Mouse (Mus musculus): ENCODE measurements around the gene Nkx2-1. TPM values are rescaled to one million over a fixed set of nuclear protein-coding genes. Genes with fewer than 3 reads are reported as not detected.

Gene Nkx2-1
- polyA plus RNA-seq (2014; fragmentation: Nextera tagmentation; extraction: Ambion mirVana), result 0.11 and 0.29 TPM in 2 replicates

GRCm38 (mm10) chr12:56536884-56537265 lies at the start of gene Nkx2-1:
TSS of gene Nkx2-1 (minus strand) at chr12:56536908.
- no peak within 1 kb of the TSS for H3K4me3 ChIP-seq (ENCODE audit: low read depth, low read length)
- peaks cover 2% of the 10 kb centered on the region; the same call in 1 of the 2 replicates for H3K4me1 ChIP-seq (replicated peaks; ENCODE audit: control insufficient read depth, insufficient read depth, low read length)
- no peaks in the 10 kb centered on the region for H3K9me3 ChIP-seq (ENCODE audit: control insufficient read depth, low read length)
- no peak within 1 kb of the TSS for H3K9ac ChIP-seq (ENCODE audit: low read depth, low read length)
- DNase-seq (ENCODE audit: low spot score) (peak; percentile 51), ATAC-seq (ENCODE audit: low FRiP score) (no peak)
- H3K27ac ChIP-seq (ENCODE audit: low read depth, low read length), result no peak within 1 kb of the TSS
- no peak within 1 kb of the TSS for H3K4me2 ChIP-seq (replicated peaks; ENCODE audit: low read depth, low read length)
- H3K27me3 ChIP-seq (ENCODE audit: control insufficient read depth, insufficient read depth, low read length), result peaks cover 96% of the 10 kb centered on the region
- WGBS, result under 1% methylated on average over 11 of the region's 11 CpGs
- no peaks in the 10 kb centered on the region for H3K36me3 ChIP-seq (ENCODE audit: control insufficient read depth, insufficient read depth, low read length)

- ATAC-seq (ENCODE audit: low FRiP score) (peak; percentile 38; the same call in 1 of the 2 replicates), DNase-seq (ENCODE audit: low spot score) (peak; percentile 81)
- Histone ChIP-seq H3K4me3 (ENCODE audit: low read depth, low read length) (no peak overlapping the region), H3K36me3 (ENCODE audit: control insufficient read depth, insufficient read depth, low read length) (no peaks in the 10 kb centered on the region), H3K27ac (ENCODE audit: low read depth, low read length) (no peak overlapping the region), H3K27me3 (ENCODE audit: control insufficient read depth, insufficient read depth, low read length) (peaks cover 63% of the 10 kb centered on the region), H3K9ac (ENCODE audit: low read depth, low read length) (no peak overlapping the region), H3K4me1 (replicated peaks; ENCODE audit: control insufficient read depth, insufficient read depth, low read length) (no peaks in the 10 kb centered on the region), H3K9me3 (ENCODE audit: control insufficient read depth, low read length) (no peaks in the 10 kb centered on the region), H3K4me2 (replicated peaks; ENCODE audit: low read depth, low read length) (no peak overlapping the region)
- WGBS, result under 1% methylated on average over 14 of the region's 14 CpGs
These were observed 4.4 kb upstream of the Nkx2-1 start for GRCm38 (mm10) chr12:56541068-56541467.

- Histone ChIP-seq H3K27ac (ENCODE audit: low read depth, low read length) (no peak overlapping the region), H3K9ac (ENCODE audit: low read depth, low read length) (no peak overlapping the region), H3K9me3 (ENCODE audit: control insufficient read depth, low read length) (no peaks in the 10 kb centered on the region), H3K36me3 (ENCODE audit: control insufficient read depth, insufficient read depth, low read length) (no peaks in the 10 kb centered on the region), H3K27me3 (ENCODE audit: control insufficient read depth, insufficient read depth, low read length) (peaks cover 67% of the 10 kb centered on the region), H3K4me1 (replicated peaks; ENCODE audit: control insufficient read depth, insufficient read depth, low read length) (0 out of 2 replicates have a peak, but pooled peaks cover 2% of the 10 kb centered on the region), H3K4me2 (replicated peaks; ENCODE audit: low read depth, low read length) (no peak overlapping the region), H3K4me3 (ENCODE audit: low read depth, low read length) (no peak overlapping the region)
- 2% methylated on average over 10 of the region's 10 CpGs for WGBS
- DNase-seq (ENCODE audit: low spot score) (peak; percentile 16), ATAC-seq (ENCODE audit: low FRiP score) (no peak)
These were observed 3.9 kb upstream of the Nkx2-1 start for GRCm38 (mm10) chr12:56540591-56540990.

- no peak overlapping the region for H3K4me3 ChIP-seq (ENCODE audit: low read depth, low read length)
- peaks cover 2% of the 10 kb centered on the region; the same call in 1 of the 2 replicates for H3K4me1 ChIP-seq (replicated peaks; ENCODE audit: control insufficient read depth, insufficient read depth, low read length)
- ATAC-seq (ENCODE audit: low FRiP score), result no peak
- H3K9me3 ChIP-seq (ENCODE audit: control insufficient read depth, low read length), result no peaks in the 10 kb centered on the region
- DNase-seq (ENCODE audit: low spot score), result peak; percentile 24
- H3K36me3 ChIP-seq (ENCODE audit: control insufficient read depth, insufficient read depth, low read length), result no peaks in the 10 kb centered on the region
- no peak overlapping the region for H3K27ac ChIP-seq (ENCODE audit: low read depth, low read length)
- 0% methylated on average over 3 of the region's 3 CpGs for WGBS
- H3K9ac ChIP-seq (ENCODE audit: low read depth, low read length), result no peak overlapping the region
- peaks cover 87% of the 10 kb centered on the region for H3K27me3 ChIP-seq (ENCODE audit: control insufficient read depth, insufficient read depth, low read length)
- no peak overlapping the region for H3K4me2 ChIP-seq (replicated peaks; ENCODE audit: low read depth, low read length)
These were observed 1.9 kb upstream of the Nkx2-1 start for GRCm38 (mm10) chr12:56538601-56539000.

GRCm38 (mm10) chr12:56537931-56538330 lies 1.2 kb upstream of the Nkx2-1 start:
- no peak overlapping the region for H3K27ac ChIP-seq (ENCODE audit: low read depth, low read length)
- H3K4me3 ChIP-seq (ENCODE audit: low read depth, low read length), result no peak overlapping the region
- no peaks in the 10 kb centered on the region for H3K36me3 ChIP-seq (ENCODE audit: control insufficient read depth, insufficient read depth, low read length)
- no peaks in the 10 kb centered on the region for H3K9me3 ChIP-seq (ENCODE audit: control insufficient read depth, low read length)
- ATAC-seq (ENCODE audit: low FRiP score) (no peak), DNase-seq (ENCODE audit: low spot score) (no peak)
- H3K4me2 ChIP-seq (replicated peaks; ENCODE audit: low read depth, low read length), result no peak overlapping the region
- peaks cover 2% of the 10 kb centered on the region; the same call in 1 of the 2 replicates for H3K4me1 ChIP-seq (replicated peaks; ENCODE audit: control insufficient read depth, insufficient read depth, low read length)
- no peak overlapping the region for H3K9ac ChIP-seq (ENCODE audit: low read depth, low read length)
- H3K27me3 ChIP-seq (ENCODE audit: control insufficient read depth, insufficient read depth, low read length), result peaks cover 94% of the 10 kb centered on the region
- 2% methylated on average over 6 of the region's 6 CpGs for WGBS

GRCm38 (mm10) chr12:56537342-56537741 lies 634 bp upstream of the Nkx2-1 start:
- Histone ChIP-seq H3K36me3 (ENCODE audit: control insufficient read depth, insufficient read depth, low read length) (no peaks in the 10 kb centered on the region), H3K4me3 (ENCODE audit: low read depth, low read length) (no peak overlapping the region), H3K4me2 (replicated peaks; ENCODE audit: low read depth, low read length) (no peak overlapping the region), H3K27ac (ENCODE audit: low read depth, low read length) (no peak overlapping the region), H3K9me3 (ENCODE audit: control insufficient read depth, low read length) (no peaks in the 10 kb centered on the region), H3K27me3 (ENCODE audit: control insufficient read depth, insufficient read depth, low read length) (peaks cover 95% of the 10 kb centered on the region), H3K9ac (ENCODE audit: low read depth, low read length) (no peak overlapping the region), H3K4me1 (replicated peaks; ENCODE audit: control insufficient read depth, insufficient read depth, low read length) (peaks cover 2% of the 10 kb centered on the region; the same call in 1 of the 2 replicates)
- ATAC-seq (ENCODE audit: low FRiP score), result no peak
- WGBS, result 1% methylated on average over 19 of the region's 19 CpGs
- DNase-seq (ENCODE audit: low spot score), result no peak

- Histone ChIP-seq H3K36me3 (ENCODE audit: control insufficient read depth, insufficient read depth, low read length) (no peaks in the 10 kb centered on the region), H3K4me2 (replicated peaks; ENCODE audit: low read depth, low read length) (no peak overlapping the region), H3K9ac (ENCODE audit: low read depth, low read length) (no peak overlapping the region), H3K4me3 (ENCODE audit: low read depth, low read length) (no peak overlapping the region), H3K27me3 (ENCODE audit: control insufficient read depth, insufficient read depth, low read length) (peaks cover 96% of the 10 kb centered on the region), H3K27ac (ENCODE audit: low read depth, low read length) (no peak overlapping the region), H3K4me1 (replicated peaks; ENCODE audit: control insufficient read depth, insufficient read depth, low read length) (peaks cover 2% of the 10 kb centered on the region; the same call in 1 of the 2 replicates), H3K9me3 (ENCODE audit: control insufficient read depth, low read length) (no peaks in the 10 kb centered on the region)
- WGBS, result under 1% methylated on average over 43 of the region's 44 CpGs
- no peak for ATAC-seq (ENCODE audit: low FRiP score)
- peak; percentile 68 for DNase-seq (ENCODE audit: low spot score)
These were observed 379 bp downstream of the Nkx2-1 start for GRCm38 (mm10) chr12:56536174-56536883.

- ATAC-seq (ENCODE audit: low FRiP score), result no peak
- Histone ChIP-seq H3K4me2 (replicated peaks; ENCODE audit: low read depth, low read length) (no peak overlapping the region), H3K36me3 (ENCODE audit: control insufficient read depth, insufficient read depth, low read length) (no peaks in the 10 kb centered on the region), H3K9me3 (ENCODE audit: control insufficient read depth, low read length) (no peaks in the 10 kb centered on the region), H3K9ac (ENCODE audit: low read depth, low read length) (no peak overlapping the region), H3K27ac (ENCODE audit: low read depth, low read length) (no peak overlapping the region), H3K4me1 (replicated peaks; ENCODE audit: control insufficient read depth, insufficient read depth, low read length) (peaks cover 2% of the 10 kb centered on the region; the same call in 1 of the 2 replicates), H3K27me3 (ENCODE audit: control insufficient read depth, insufficient read depth, low read length) (peaks cover 96% of the 10 kb centered on the region), H3K4me3 (ENCODE audit: low read depth, low read length) (no peak overlapping the region)
- peak; percentile 63 for DNase-seq (ENCODE audit: low spot score)
- under 1% methylated on average over 28 of the region's 36 CpGs for WGBS
These were observed 1.1 kb downstream of the Nkx2-1 start for GRCm38 (mm10) chr12:56535411-56536173.
